Mouse (Mus musculus) ES-Bruce4 (cell line): Measurements from ENCODE around the gene Scfd1.

Experiments used
- CTCF ChIP-seq: IDR thresholded peaks from one replicate; pipeline ENCODE4 v1.8.1; 2011; ENCODE audit warnings: low read depth, low read length
- POLR2A ChIP-seq: IDR thresholded peaks from one replicate; pipeline ENCODE4 v1.8.1; 2011; ENCODE audit warnings: low read length; ENCODE audit not compliant: insufficient read depth

DNA sequence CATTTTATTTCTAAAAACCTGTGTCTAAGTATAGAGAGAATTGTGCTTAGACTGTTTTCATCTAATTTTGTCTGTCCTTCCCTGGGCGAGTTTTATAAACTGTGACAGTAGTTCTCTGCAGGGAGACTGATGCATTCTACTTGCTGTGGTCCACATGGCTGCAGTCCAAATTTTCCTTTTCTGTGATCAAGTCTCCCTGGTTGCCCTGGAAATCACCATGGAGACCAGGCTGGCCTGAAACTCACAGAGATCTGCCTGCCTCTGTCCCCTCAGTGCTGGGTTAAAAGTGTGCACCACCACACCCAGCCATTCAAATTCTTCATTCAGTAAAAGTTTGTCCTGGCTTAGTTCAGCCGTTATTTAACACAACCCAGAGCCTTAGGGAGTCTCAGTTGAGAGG is 60.2 kb downstream of the Scfd1 start:
- TF ChIP-seq CTCF (no peak), POLR2A (no peak)
